Mouse (Mus musculus): ENCODE measurements around the gene Ptms. TPM values are rescaled to one million over a fixed set of nuclear protein-coding genes. Genes with fewer than 3 reads are reported as not detected.

Gene Ptms
- polyA plus RNA-seq, 1 experiment from 2014 or later: 184 TPM

DNA sequence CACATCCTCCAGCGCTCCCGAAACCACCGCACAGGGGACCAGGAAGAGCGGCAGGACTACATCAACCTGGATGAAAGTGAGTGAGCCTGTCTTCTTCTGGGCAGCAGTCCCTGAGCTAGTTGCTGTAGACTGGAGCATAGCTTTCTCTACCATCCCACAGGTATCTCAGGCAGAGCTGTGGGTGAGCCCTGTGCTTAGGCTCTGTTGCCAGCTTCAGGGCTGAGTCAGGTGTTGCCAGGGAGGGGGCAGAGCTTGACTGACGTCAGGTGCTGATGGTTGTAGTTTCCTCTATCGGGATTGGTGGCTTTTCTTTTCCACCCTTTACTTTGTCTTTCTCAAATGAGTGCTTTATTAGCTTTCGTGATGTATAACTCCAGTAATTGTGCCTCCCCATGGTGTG, 14.8 kb upstream of the Ptms start:
- Histone ChIP-seq H3K4me3 (ENCODE audit: low read depth, low read length) (no peak overlapping the region), H3K27ac (replicated peaks; ENCODE audit: low read depth, low read length) (no peak overlapping the region), H3K27me3 (ENCODE audit: control insufficient read depth, insufficient read depth, low read length) (no peaks in the 10 kb centered on the region), H3K36me3 (replicated peaks; ENCODE audit: control insufficient read depth, insufficient read depth, low read depth, low read length) (peaks cover 15% of the 10 kb centered on the region), H3K4me1 (ENCODE audit: control insufficient read depth, insufficient read depth, low read length) (peaks cover 7% of the 10 kb centered on the region; the same call in 1 of the 2 replicates), H3K4me2 (ENCODE audit: low read depth, low read length) (no peak overlapping the region), H3K9me3 (replicated peaks; ENCODE audit: control insufficient read depth, low read length) (no peaks in the 10 kb centered on the region), H3K9ac (replicated peaks; ENCODE audit: low read length) (no peak overlapping the region)
- ATAC-seq (replicated peaks; ENCODE audit: insufficient number of reproducible peaks, low FRiP score, low TSS enrichment, low read depth): no peak
- DNase-seq (ENCODE audit: low spot score): no peak
- 92% methylated on average over 7 of the region's 7 CpGs for WGBS

DNA sequence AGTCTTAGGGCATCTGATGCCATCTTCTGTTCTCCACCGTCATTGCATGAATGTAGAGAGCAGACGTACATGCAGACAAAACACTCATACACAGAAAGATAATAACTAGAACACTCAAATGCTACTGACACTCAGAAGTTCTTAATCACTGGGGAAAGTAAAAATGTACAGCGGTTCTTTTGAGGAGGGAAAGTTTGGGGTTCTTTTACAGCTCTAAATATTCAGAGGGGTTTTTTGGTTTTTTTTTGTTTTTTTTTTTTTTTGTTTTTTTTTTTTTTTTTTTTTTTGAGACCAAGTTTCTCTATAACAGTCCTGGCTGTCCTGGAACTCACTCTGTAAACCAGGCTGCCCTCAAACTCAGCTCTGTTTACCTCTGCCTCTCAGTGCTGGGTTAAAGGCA, 13.2 kb upstream of the Ptms start:
- peaks cover 7% of the 10 kb centered on the region; the same call in 1 of the 2 replicates for H3K4me1 ChIP-seq (ENCODE audit: control insufficient read depth, insufficient read depth, low read length)
- H3K4me3 ChIP-seq (ENCODE audit: low read depth, low read length): no peak overlapping the region
- H3K27ac ChIP-seq (replicated peaks; ENCODE audit: low read depth, low read length): no peak overlapping the region
- no peaks in the 10 kb centered on the region for H3K27me3 ChIP-seq (ENCODE audit: control insufficient read depth, insufficient read depth, low read length)
- DNase-seq (ENCODE audit: low spot score): no peak
- peaks cover 15% of the 10 kb centered on the region for H3K36me3 ChIP-seq (replicated peaks; ENCODE audit: control insufficient read depth, insufficient read depth, low read depth, low read length)
- ATAC-seq (replicated peaks; ENCODE audit: insufficient number of reproducible peaks, low FRiP score, low TSS enrichment, low read depth): no peak
- 89% methylated on average over 3 of the region's 3 CpGs for WGBS
- no peak overlapping the region for H3K4me2 ChIP-seq (ENCODE audit: low read depth, low read length)
- no peaks in the 10 kb centered on the region for H3K9me3 ChIP-seq (replicated peaks; ENCODE audit: control insufficient read depth, low read length)
- no peak overlapping the region for H3K9ac ChIP-seq (replicated peaks; ENCODE audit: low read length)

DNA sequence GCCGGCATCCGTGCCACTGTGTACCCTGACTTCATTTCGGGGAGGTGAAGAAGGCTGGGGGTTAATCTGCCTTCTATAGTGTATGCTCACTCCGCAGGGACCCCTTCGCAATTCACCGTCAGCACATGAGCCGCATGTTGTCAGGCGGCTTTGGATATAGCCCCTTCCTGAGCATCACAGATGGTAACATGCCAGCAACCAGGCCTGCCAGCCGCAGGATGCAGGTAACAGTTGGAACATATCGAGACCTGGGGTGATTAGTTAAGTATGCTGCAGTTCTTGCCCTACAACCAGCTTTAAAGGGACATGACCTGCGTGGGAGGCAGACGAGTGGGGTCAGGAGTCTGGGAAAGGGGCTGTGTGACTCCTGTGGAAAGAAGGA, 12.4 kb upstream of the Ptms start:
- ATAC-seq (replicated peaks; ENCODE audit: insufficient number of reproducible peaks, low FRiP score, low TSS enrichment, low read depth) (no peak), DNase-seq (ENCODE audit: low spot score) (no peak)
- H3K27me3 ChIP-seq (ENCODE audit: control insufficient read depth, insufficient read depth, low read length): no peaks in the 10 kb centered on the region
- WGBS: 51% methylated on average over 12 of the region's 12 CpGs
- H3K4me3 ChIP-seq (ENCODE audit: low read depth, low read length): peak overlapping the region; percentile 88
- H3K4me1 ChIP-seq (ENCODE audit: control insufficient read depth, insufficient read depth, low read length): peaks cover 7% of the 10 kb centered on the region; the same call in 1 of the 2 replicates
- H3K9me3 ChIP-seq (replicated peaks; ENCODE audit: control insufficient read depth, low read length): no peaks in the 10 kb centered on the region
- H3K27ac ChIP-seq (replicated peaks; ENCODE audit: low read depth, low read length): peak overlapping the region; percentile 88
- H3K36me3 ChIP-seq (replicated peaks; ENCODE audit: control insufficient read depth, insufficient read depth, low read depth, low read length): peaks cover 12% of the 10 kb centered on the region
- H3K4me2 ChIP-seq (ENCODE audit: low read depth, low read length): peak overlapping the region; percentile 86
- peak overlapping the region; percentile 92 for H3K9ac ChIP-seq (replicated peaks; ENCODE audit: low read length)

DNA sequence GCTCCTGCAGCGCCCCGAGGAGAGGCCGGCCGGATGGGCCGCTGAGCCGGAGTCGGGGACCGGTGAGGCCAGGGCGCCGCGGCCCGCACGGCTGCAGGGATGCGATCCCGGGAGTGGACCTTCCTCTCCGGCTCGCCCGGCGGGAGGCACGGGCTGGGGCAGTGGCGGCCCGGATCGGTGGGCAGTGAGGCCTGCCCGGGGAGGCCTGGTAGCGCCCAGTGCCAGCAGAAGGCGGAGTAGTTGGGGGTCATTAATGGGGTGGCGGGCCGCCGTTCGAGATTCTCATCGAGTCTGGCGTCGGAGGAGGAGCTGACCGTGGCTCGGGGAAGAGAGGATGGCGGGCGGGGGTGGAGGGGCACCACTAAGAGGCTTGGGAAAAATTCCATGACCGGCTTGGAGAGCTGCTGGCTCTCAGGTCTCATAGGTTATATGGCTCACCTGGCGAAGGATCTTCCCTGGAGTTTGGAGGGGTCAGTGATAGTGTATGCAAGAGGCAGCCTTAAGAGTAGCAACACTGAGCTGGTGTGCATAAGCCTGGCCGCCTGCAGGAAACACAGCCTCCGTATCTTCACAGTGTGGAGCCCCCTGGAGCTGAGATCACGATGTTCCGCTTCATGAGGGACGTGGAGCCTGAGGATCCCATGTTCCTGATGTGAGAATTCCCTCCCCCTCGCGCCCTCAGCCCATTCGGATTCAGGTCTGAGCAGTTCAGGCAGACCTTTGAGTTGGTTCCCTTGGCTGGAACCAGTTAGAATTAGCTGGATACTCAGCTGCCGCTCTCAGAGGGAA, 11.8 kb upstream of the Ptms start:
- no peaks in the 10 kb centered on the region for H3K27me3 ChIP-seq (ENCODE audit: control insufficient read depth, insufficient read depth, low read length)
- DNase-seq (ENCODE audit: low spot score) (no peak), ATAC-seq (replicated peaks; ENCODE audit: insufficient number of reproducible peaks, low FRiP score, low TSS enrichment, low read depth) (peak; percentile 52)
- H3K9me3 ChIP-seq (replicated peaks; ENCODE audit: control insufficient read depth, low read length): no peaks in the 10 kb centered on the region
- under 1% methylated on average over 47 of the region's 48 CpGs for WGBS
- H3K9ac ChIP-seq (replicated peaks; ENCODE audit: low read length): peak overlapping the region; percentile 92
- peaks cover 12% of the 10 kb centered on the region for H3K36me3 ChIP-seq (replicated peaks; ENCODE audit: control insufficient read depth, insufficient read depth, low read depth, low read length)
- H3K4me1 ChIP-seq (ENCODE audit: control insufficient read depth, insufficient read depth, low read length): peaks cover 7% of the 10 kb centered on the region; the same call in 1 of the 2 replicates
- peak overlapping the region; percentile 88 for H3K27ac ChIP-seq (replicated peaks; ENCODE audit: low read depth, low read length)
- H3K4me3 ChIP-seq (ENCODE audit: low read depth, low read length): peak overlapping the region; percentile 88
- H3K4me2 ChIP-seq (ENCODE audit: low read depth, low read length): peak overlapping the region; percentile 86

DNA sequence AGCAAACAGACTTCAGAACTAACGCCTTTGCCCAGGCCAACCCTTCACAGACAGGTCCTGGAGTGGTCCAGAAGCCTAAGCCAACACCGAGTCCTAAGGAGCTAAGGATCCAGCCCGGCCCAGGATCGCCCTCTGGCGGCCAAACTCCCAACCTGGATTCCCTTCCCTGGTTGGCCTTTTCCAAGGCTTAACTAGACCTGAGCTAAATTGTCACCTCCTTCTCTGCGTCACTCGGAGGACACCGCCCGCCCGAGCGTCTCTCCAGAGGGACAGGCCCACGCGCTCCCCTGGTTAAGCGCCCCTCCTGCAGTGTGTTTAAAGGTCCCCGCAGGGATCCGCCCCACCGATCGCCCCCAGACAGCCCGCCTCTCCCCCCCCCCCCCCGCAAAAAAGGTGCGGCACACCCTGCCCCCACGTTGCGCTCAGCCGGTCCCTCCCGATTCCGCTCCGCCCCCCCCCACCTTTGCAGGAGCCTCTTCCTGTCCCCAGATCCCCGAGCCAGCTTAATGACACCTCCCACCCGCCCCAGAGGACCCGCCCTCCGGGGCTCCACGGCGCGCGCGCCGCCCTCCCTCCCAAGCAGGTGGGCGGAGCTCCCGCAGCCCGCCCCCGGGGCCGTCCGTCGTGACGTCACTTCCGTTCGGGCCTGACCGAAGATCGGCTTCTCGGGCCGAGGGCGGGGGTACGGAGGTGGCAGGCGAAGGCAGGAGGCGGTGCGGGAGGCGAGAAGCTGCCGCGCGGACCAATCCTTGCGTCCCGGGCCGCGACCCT, 11.0 kb upstream of the Ptms start, which contains the start of gene Mlf2:
Gene Mlf2, plus strand, starts transcription at position 633 of the 771 bp plus-strand sequence.
- DNase-seq (ENCODE audit: low spot score): peak; percentile 99
- 1% methylated on average over 46 of the region's 64 CpGs for WGBS
- peak within 1 kb of the TSS; percentile 88 for H3K27ac ChIP-seq (replicated peaks; ENCODE audit: low read depth, low read length)
- peaks cover 7% of the 10 kb centered on the region; the same call in 1 of the 2 replicates for H3K4me1 ChIP-seq (ENCODE audit: control insufficient read depth, insufficient read depth, low read length)
- peak within 1 kb of the TSS; percentile 92 for H3K9ac ChIP-seq (replicated peaks; ENCODE audit: low read length)
- H3K27me3 ChIP-seq (ENCODE audit: control insufficient read depth, insufficient read depth, low read length): no peaks in the 10 kb centered on the region
- peaks cover 6% of the 10 kb centered on the region for H3K36me3 ChIP-seq (replicated peaks; ENCODE audit: control insufficient read depth, insufficient read depth, low read depth, low read length)
- H3K4me2 ChIP-seq (ENCODE audit: low read depth, low read length): peak within 1 kb of the TSS; percentile 86
- H3K4me3 ChIP-seq (ENCODE audit: low read depth, low read length): peak within 1 kb of the TSS; percentile 88
- ATAC-seq (replicated peaks; ENCODE audit: insufficient number of reproducible peaks, low FRiP score, low TSS enrichment, low read depth): peak; percentile 96
- no peaks in the 10 kb centered on the region for H3K9me3 ChIP-seq (replicated peaks; ENCODE audit: control insufficient read depth, low read length)

DNA sequence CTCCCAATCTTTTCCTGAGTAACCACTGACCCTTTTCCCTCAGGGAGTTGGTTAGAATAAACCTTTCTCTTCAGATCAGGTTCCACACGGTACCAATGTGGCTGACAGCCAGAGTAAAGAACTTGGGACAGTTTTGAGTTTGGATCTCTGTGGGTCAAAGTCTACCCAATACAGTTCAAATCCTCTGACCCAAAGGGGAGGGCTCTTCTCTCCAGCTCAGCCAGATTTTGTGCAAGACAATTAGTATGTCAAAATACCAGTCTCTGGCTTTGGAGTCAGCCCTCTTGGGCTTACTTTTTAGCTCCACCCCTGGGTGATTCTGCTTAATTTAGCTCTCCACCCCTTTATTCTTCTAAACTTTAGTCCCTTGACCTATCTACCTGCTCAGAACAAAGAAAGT, 10.3 kb upstream of the Ptms start:
- Histone ChIP-seq H3K27me3 (ENCODE audit: control insufficient read depth, insufficient read depth, low read length) (no peaks in the 10 kb centered on the region), H3K4me3 (ENCODE audit: low read depth, low read length) (peak overlapping the region; percentile 88), H3K4me2 (ENCODE audit: low read depth, low read length) (peak overlapping the region; percentile 42), H3K4me1 (ENCODE audit: control insufficient read depth, insufficient read depth, low read length) (peaks cover 7% of the 10 kb centered on the region), H3K9me3 (replicated peaks; ENCODE audit: control insufficient read depth, low read length) (no peaks in the 10 kb centered on the region), H3K27ac (replicated peaks; ENCODE audit: low read depth, low read length) (peak overlapping the region; percentile 88; the same call in 1 of the 2 replicates), H3K36me3 (replicated peaks; ENCODE audit: control insufficient read depth, insufficient read depth, low read depth, low read length) (peaks cover 6% of the 10 kb centered on the region; the same call in 1 of the 2 replicates), H3K9ac (replicated peaks; ENCODE audit: low read length) (peak overlapping the region; percentile 92)
- WGBS: 13% methylated on average over 1 of the region's 1 CpGs
- ATAC-seq (replicated peaks; ENCODE audit: insufficient number of reproducible peaks, low FRiP score, low TSS enrichment, low read depth) (no peak), DNase-seq (ENCODE audit: low spot score) (no peak)

DNA sequence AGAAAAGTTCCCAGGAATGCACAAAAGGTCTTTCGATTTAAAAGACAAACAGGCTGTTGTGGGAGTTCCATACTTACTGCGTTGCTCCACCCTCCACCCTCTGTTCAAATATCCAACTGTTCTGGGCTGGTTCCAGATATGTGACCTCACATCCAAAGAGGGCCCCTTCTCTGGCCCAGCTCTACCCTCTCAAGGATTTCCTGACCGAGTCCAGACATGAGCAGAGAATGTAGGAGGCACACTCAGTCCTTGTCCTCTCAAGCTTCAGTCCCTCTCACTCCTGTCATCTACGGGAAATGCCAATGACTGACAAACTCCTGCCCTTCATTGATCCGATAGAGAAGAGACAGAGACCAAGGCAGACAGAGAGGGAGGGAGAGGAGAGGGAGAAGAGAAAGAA, 6.0 kb upstream of the Ptms start:
- H3K4me3 ChIP-seq (ENCODE audit: low read depth, low read length): no peak overlapping the region
- no peak overlapping the region for H3K27ac ChIP-seq (replicated peaks; ENCODE audit: low read depth, low read length)
- no peak overlapping the region for H3K4me2 ChIP-seq (ENCODE audit: low read depth, low read length)
- DNase-seq (ENCODE audit: low spot score): no peak
- no peaks in the 10 kb centered on the region for H3K9me3 ChIP-seq (replicated peaks; ENCODE audit: control insufficient read depth, low read length)
- WGBS: 58% methylated on average over 5 of the region's 5 CpGs
- 0 out of 2 replicates have a peak overlapping the region, but pooled peaks have one; percentile 28 for H3K9ac ChIP-seq (replicated peaks; ENCODE audit: low read length)
- no peak for ATAC-seq (replicated peaks; ENCODE audit: insufficient number of reproducible peaks, low FRiP score, low TSS enrichment, low read depth)
- H3K36me3 ChIP-seq (replicated peaks; ENCODE audit: control insufficient read depth, insufficient read depth, low read depth, low read length): no peaks in the 10 kb centered on the region
- peaks cover 5% of the 10 kb centered on the region for H3K4me1 ChIP-seq (ENCODE audit: control insufficient read depth, insufficient read depth, low read length)
- no peaks in the 10 kb centered on the region for H3K27me3 ChIP-seq (ENCODE audit: control insufficient read depth, insufficient read depth, low read length)

Measured in embryonic facial prominence, embryonic 11.5 days (tissue).